Mouse (Mus musculus) liver, adult 2 months (tissue): ENCODE data around the gene Hist2h3c2.

Experiments used
- CTCF ChIP-seq: fragments of 200-500 bp; IDR thresholded peaks from 2 replicates; pipeline ENCODE4 v1.5.1; 2011; ENCODE audit warnings: low read depth, low read length, control low read depth
- POLR2A ChIP-seq: fragments of 200-500 bp; IDR thresholded peaks from 2 replicates; pipeline ENCODE4 v1.6.1; 2011; ENCODE audit warnings: low read length, control low read depth; ENCODE audit not compliant: insufficient read depth; ENCODE audit errors: extremely low read depth

DNA sequence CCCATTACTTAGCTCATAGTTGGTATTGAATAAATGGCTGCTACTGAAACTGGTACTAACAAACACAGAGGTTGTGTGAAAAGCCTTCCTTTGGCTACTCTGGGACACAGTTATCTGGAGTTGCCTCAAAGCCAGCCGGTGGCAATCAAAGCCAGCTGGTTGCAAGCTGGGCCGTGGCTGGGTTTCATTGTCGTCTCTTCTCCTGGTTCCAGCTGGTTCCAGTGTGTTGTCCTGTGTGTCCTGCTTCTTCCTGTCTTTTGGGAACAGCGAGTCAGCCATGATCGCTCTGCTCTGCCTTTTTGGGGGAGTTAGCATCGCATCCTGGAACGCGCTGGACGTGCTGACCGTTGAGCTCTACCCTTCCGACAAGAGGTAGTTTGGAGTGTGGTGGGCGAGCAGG, 46.0 kb downstream of the Hist2h3c2 start:
- TF ChIP-seq CTCF (no peak), POLR2A (no peak)
